Mouse (Mus musculus): Measurements from ENCODE around the gene Krt31. TPM values are rescaled to one million over a fixed set of nuclear protein-coding genes. Genes with fewer than 3 reads are reported as not detected.

Gene Krt31
- polyA plus RNA-seq, 1 experiment from 2014 or later = not detected

- Histone ChIP-seq H3K27ac (replicated peaks) (no peak overlapping the region), H3K27me3 (replicated peaks; ENCODE audit: low read depth, poor library complexity, severe bottlenecking) (no peaks in the 10 kb centered on the region), H3K4me1 (no peaks in the 10 kb centered on the region), H3K4me3 (no peak overlapping the region), H3K36me3 (replicated peaks) (no peaks in the 10 kb centered on the region), H3K9me3 (no peaks in the 10 kb centered on the region)
- no peak for DNase-seq (ENCODE audit: low spot score)
- WGBS = 93% methylated on average over 6 of the region's 6 CpGs
These were observed 4.0 kb downstream of the Krt31 start for GRCm38 (mm10) chr11:100046303-100046866.

DNA sequence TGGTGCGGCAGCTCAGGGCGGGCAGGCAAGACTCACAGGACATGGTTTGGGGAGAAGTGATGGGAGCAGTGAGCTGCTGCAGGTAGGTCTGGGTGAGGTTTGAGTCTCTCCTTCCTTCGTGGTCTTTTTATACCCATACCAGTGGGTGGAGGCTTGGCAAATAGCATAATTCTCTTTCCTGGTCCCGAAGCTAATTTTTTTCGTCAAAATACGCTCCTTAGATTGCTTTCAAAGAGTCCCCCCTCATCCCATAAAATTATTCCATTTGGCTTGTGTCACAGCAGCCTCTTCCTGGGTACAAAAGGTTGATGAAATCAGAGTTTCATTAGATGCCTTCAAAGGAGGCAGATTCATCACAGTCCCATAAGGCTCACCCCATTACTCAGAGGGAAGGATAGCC is 8.9 kb downstream of the Krt31 start, which contains the start of gene Krt34:
TSS of gene Krt34 (minus strand) at position 101 of the 400 bp plus-strand sequence.
- H3K27ac ChIP-seq (replicated peaks) = no peak within 1 kb of the TSS
- no peaks in the 10 kb centered on the region for H3K36me3 ChIP-seq (replicated peaks)
- no peak within 1 kb of the TSS for H3K4me3 ChIP-seq
- WGBS = 89% methylated on average over 6 of the region's 6 CpGs
- no peaks in the 10 kb centered on the region for H3K4me1 ChIP-seq
- no peaks in the 10 kb centered on the region for H3K27me3 ChIP-seq (replicated peaks; ENCODE audit: low read depth, poor library complexity, severe bottlenecking)
- DNase-seq (ENCODE audit: low spot score) = no peak
- H3K9me3 ChIP-seq = no peaks in the 10 kb centered on the region

GRCm38 (mm10) chr11:100029768-100030167 is 20.6 kb downstream of the Krt31 start, which contains the start of gene Krt33b:
Krt33b (minus strand) TSS chr11:100029868.
- 92% methylated on average over 6 of the region's 6 CpGs for WGBS
- no peaks in the 10 kb centered on the region for H3K27me3 ChIP-seq (replicated peaks; ENCODE audit: low read depth, poor library complexity, severe bottlenecking)

GRCm38 (mm10) chr11:100021438-100021837 is 28.9 kb downstream of the Krt31 start:
- H3K27me3 ChIP-seq (replicated peaks; ENCODE audit: low read depth, poor library complexity, severe bottlenecking) = no peaks in the 10 kb centered on the region
- H3K4me1 ChIP-seq = no peaks in the 10 kb centered on the region
- no peaks in the 10 kb centered on the region for H3K9me3 ChIP-seq
- H3K36me3 ChIP-seq (replicated peaks) = no peaks in the 10 kb centered on the region
- H3K27ac ChIP-seq (replicated peaks) = no peak overlapping the region
- H3K4me3 ChIP-seq = no peak overlapping the region
- 83% methylated on average over 5 of the region's 5 CpGs for WGBS
- no peak for DNase-seq (ENCODE audit: low spot score)

More at GRCm38 (mm10) chr11:100029768-100030167, 20.6 kb downstream of the Krt31 start, which contains the start of gene Krt33b:
- Histone ChIP-seq H3K36me3 (replicated peaks) (no peaks in the 10 kb centered on the region), H3K4me3 (no peak within 1 kb of the TSS), H3K9me3 (no peaks in the 10 kb centered on the region), H3K27ac (replicated peaks) (no peak within 1 kb of the TSS), H3K4me1 (no peaks in the 10 kb centered on the region)
- no peak for DNase-seq (ENCODE audit: low spot score)

DNA sequence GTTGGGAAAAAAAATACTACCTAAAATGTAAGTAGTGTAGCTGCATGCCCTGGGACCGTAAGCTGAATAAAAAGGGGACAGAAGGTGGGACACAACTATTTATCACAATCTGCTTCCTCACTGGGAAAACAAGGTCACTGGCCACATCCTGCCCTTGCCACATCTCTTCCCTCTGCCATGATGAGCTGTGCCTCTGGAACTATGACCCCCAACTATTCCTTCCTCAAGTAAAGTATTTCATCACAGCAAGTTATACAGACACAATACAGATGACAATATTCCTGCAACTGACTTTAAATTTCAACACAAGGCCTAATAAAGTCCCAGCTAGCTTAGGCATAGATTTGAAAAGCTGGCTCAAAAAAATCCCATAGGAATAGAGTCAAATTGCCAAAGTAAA is 30.9 kb downstream of the Krt31 start:
- H3K4me3 ChIP-seq = no peak overlapping the region
- DNase-seq (ENCODE audit: low spot score) = no peak
- no peaks in the 10 kb centered on the region for H3K36me3 ChIP-seq (replicated peaks)
- 95% methylated on average over 1 of the region's 1 CpGs for WGBS
- no peaks in the 10 kb centered on the region for H3K27me3 ChIP-seq (replicated peaks; ENCODE audit: low read depth, poor library complexity, severe bottlenecking)
- H3K27ac ChIP-seq (replicated peaks) = no peak overlapping the region
- no peaks in the 10 kb centered on the region for H3K9me3 ChIP-seq
- H3K4me1 ChIP-seq = no peaks in the 10 kb centered on the region

DNA sequence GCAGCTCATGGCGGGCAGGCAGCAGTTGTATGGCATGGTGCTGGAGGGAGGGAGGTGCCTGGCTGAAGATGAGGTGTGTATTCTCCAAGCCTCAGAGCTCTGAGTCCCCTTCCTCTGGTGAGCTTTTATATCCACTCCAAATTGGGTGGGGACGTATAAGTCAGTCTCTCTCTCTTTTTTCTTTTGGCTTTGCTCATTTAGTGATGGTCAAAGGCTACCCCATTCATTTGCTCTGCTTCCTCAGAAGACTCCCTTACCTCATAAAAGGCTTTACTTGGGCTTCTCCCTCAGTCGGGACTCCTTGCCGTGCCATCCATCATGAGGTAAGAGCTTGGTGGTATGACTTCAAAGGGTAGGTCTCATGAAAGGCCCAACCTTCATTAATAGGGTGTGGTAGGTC is 34.2 kb downstream of the Krt31 start, which contains the start of gene Krt33a:
TSS of gene Krt33a (minus strand) at position 101 of the 400 bp plus-strand sequence.
- H3K36me3 ChIP-seq (replicated peaks) = no peaks in the 10 kb centered on the region
- H3K27ac ChIP-seq (replicated peaks) = no peak within 1 kb of the TSS
- WGBS = 89% methylated on average over 4 of the region's 4 CpGs
- no peak for DNase-seq (ENCODE audit: low spot score)
- no peaks in the 10 kb centered on the region for H3K4me1 ChIP-seq
- H3K27me3 ChIP-seq (replicated peaks; ENCODE audit: low read depth, poor library complexity, severe bottlenecking) = no peaks in the 10 kb centered on the region
- H3K9me3 ChIP-seq = no peaks in the 10 kb centered on the region
- H3K4me3 ChIP-seq = no peak within 1 kb of the TSS

- H3K9me3 ChIP-seq = no peaks in the 10 kb centered on the region
- no peak for DNase-seq (ENCODE audit: low spot score)
- no peaks in the 10 kb centered on the region for H3K27me3 ChIP-seq (replicated peaks; ENCODE audit: low read depth, poor library complexity, severe bottlenecking)
- H3K4me3 ChIP-seq = no peak overlapping the region
- no peaks in the 10 kb centered on the region for H3K36me3 ChIP-seq (replicated peaks)
- H3K27ac ChIP-seq (replicated peaks) = no peak overlapping the region
- 73% methylated on average over 4 of the region's 4 CpGs for WGBS
- H3K4me1 ChIP-seq = no peaks in the 10 kb centered on the region
These were observed 36.6 kb downstream of the Krt31 start for GRCm38 (mm10) chr11:100013691-100014171.

- Histone ChIP-seq H3K27me3 (replicated peaks; ENCODE audit: low read depth, poor library complexity, severe bottlenecking) (no peaks in the 10 kb centered on the region), H3K4me1 (no peaks in the 10 kb centered on the region), H3K36me3 (replicated peaks) (no peaks in the 10 kb centered on the region), H3K9me3 (no peaks in the 10 kb centered on the region), H3K4me3 (no peak overlapping the region), H3K27ac (replicated peaks) (no peak overlapping the region)
- DNase-seq (ENCODE audit: low spot score) = no peak
- WGBS = 82% methylated on average over 5 of the region's 5 CpGs
These were observed 39.7 kb downstream of the Krt31 start for GRCm38 (mm10) chr11:100010682-100011081.

- WGBS = 89% methylated on average over 5 of the region's 5 CpGs
These were observed 42.0 kb downstream of the Krt31 start for GRCm38 (mm10) chr11:100008336-100008735.

GRCm38 (mm10) chr11:100006624-100007023 is 43.7 kb downstream of the Krt31 start:
- no peak for DNase-seq (ENCODE audit: low spot score)
- Histone ChIP-seq H3K4me1 (no peaks in the 10 kb centered on the region), H3K27me3 (replicated peaks; ENCODE audit: low read depth, poor library complexity, severe bottlenecking) (no peaks in the 10 kb centered on the region), H3K27ac (replicated peaks) (no peak overlapping the region), H3K36me3 (replicated peaks) (no peaks in the 10 kb centered on the region), H3K9me3 (no peaks in the 10 kb centered on the region), H3K4me3 (no peak overlapping the region)
- 54% methylated on average over 3 of the region's 3 CpGs for WGBS

More at GRCm38 (mm10) chr11:100008336-100008735, 42.0 kb downstream of the Krt31 start:
- Histone ChIP-seq H3K27me3 (replicated peaks; ENCODE audit: low read depth, poor library complexity, severe bottlenecking) (no peaks in the 10 kb centered on the region), H3K36me3 (replicated peaks) (no peaks in the 10 kb centered on the region), H3K4me3 (no peak overlapping the region), H3K9me3 (no peaks in the 10 kb centered on the region), H3K27ac (replicated peaks) (no peak overlapping the region), H3K4me1 (no peaks in the 10 kb centered on the region)
- no peak for DNase-seq (ENCODE audit: low spot score)

DNA sequence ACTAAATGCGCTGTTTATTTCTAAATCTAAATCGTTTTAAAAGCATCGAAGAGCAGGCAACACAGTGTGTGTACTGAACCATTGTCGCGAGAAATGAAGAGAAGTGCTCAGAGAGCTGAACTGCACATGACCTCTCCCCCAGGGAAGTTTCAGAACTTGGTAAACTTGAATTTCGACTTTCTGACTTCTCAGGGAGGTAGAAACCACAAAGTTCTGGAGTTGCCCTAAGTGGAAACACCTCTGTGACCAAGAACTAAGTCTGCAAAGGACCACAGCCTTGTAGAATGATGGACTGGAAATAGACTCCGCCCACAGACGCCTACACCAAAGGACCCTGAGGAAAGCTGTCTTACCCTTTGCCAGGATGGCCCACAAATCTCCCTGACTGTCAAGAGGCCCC is 44.4 kb downstream of the Krt31 start:
- no peaks in the 10 kb centered on the region for H3K36me3 ChIP-seq (replicated peaks)
- 86% methylated on average over 8 of the region's 8 CpGs for WGBS
- no peak for DNase-seq (ENCODE audit: low spot score)
- H3K4me1 ChIP-seq = no peaks in the 10 kb centered on the region
- no peak overlapping the region for H3K4me3 ChIP-seq
- no peaks in the 10 kb centered on the region for H3K9me3 ChIP-seq
- no peaks in the 10 kb centered on the region for H3K27me3 ChIP-seq (replicated peaks; ENCODE audit: low read depth, poor library complexity, severe bottlenecking)
- H3K27ac ChIP-seq (replicated peaks) = no peak overlapping the region

GRCm38 (mm10) chr11:100004846-100005245 is 45.5 kb downstream of the Krt31 start:
- WGBS = 31% methylated on average over 6 of the region's 6 CpGs
- DNase-seq (ENCODE audit: low spot score) = peak; percentile 43
- Histone ChIP-seq H3K36me3 (replicated peaks) (no peaks in the 10 kb centered on the region), H3K4me3 (no peak overlapping the region), H3K4me1 (no peaks in the 10 kb centered on the region), H3K27me3 (replicated peaks; ENCODE audit: low read depth, poor library complexity, severe bottlenecking) (no peaks in the 10 kb centered on the region), H3K27ac (replicated peaks) (no peak overlapping the region), H3K9me3 (no peaks in the 10 kb centered on the region)

DNA sequence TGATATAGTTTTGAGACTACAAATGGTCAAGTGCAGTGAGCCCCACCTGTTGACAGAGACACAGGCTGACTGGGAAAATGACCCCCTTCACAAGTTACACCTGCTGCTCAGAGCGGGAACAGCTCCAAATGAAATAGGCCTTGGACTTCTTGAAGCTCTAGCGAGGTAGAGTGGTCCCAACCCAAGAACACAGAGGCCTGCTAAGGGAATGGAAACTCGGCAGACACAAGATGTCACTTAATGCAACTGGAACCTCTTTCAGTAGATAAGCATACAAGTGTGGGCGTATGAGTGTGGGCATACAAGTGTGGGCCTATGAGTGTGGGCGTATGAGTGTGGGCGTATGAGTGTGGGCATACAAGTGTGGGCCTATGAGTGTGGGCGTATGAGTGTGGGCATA is 51.3 kb downstream of the Krt31 start:
- no peak for DNase-seq (ENCODE audit: low spot score)
- 94% methylated on average over 7 of the region's 7 CpGs for WGBS

More for the DNA sequence above, 51.3 kb downstream of the Krt31 start:
- Histone ChIP-seq H3K27ac (replicated peaks) (no peak overlapping the region), H3K27me3 (replicated peaks; ENCODE audit: low read depth, poor library complexity, severe bottlenecking) (peaks cover 8% of the 10 kb centered on the region), H3K4me1 (no peaks in the 10 kb centered on the region), H3K4me3 (no peak overlapping the region), H3K36me3 (replicated peaks) (no peaks in the 10 kb centered on the region), H3K9me3 (no peaks in the 10 kb centered on the region)
